In genomic region chr10:84772380-84773130, GRCm38 (mm10) we compare ENCODE assay signal across 12 mouse cellular contexts. TPM values are rescaled to one million over a fixed set of nuclear protein-coding genes. Genes with fewer than 3 reads are reported as not detected.
DNase-seq lines count a peak whose midpoint lies in the region; ATAC-seq lines count a peak whose summit lies in the region.
"Had no signal": no experiment of that assay in that cellular context is flagged by ENCODE, and none has a peak within 500 bp of the region (broad histone marks: within the 10 kb centered on the region; RNA-seq: fewer than 3 reads in every experiment).

No protein-coding gene starts in this region.

- H3K4me1 ChIP-seq in midbrain, embryonic 11.5 days (ENCODE audit: control insufficient read depth, insufficient read depth, low read length): peaks cover 10% of the 10 kb centered on the region
- H3K4me1 ChIP-seq in midbrain, embryonic 14.5 days (ENCODE audit: control insufficient read depth, insufficient read depth, low read length): 0 out of 2 replicates have a peak, but pooled peaks cover 7% of the 10 kb centered on the region
- H3K4me1 ChIP-seq in heart, embryonic 16.5 days (ENCODE audit: control insufficient read depth, insufficient read depth, low read length): peaks cover 29% of the 10 kb centered on the region

- WGBS in midbrain, embryonic 11.5 days: 86% methylated on average over 4 of the region's 4 CpGs
- WGBS in midbrain, embryonic 14.5 days: 88% methylated on average over 4 of the region's 4 CpGs
- WGBS in heart, embryonic 16.5 days: 34% methylated on average over 4 of the region's 4 CpGs

- H3K36me3 ChIP-seq in midbrain, embryonic 11.5 days (ENCODE audit: control insufficient read depth, insufficient read depth, low read length): no peaks in the 10 kb centered on the region
- no peaks in the 10 kb centered on the region for H3K36me3 ChIP-seq in midbrain, embryonic 14.5 days (ENCODE audit: control insufficient read depth, insufficient read depth, low read length)
- no peaks in the 10 kb centered on the region for H3K36me3 ChIP-seq in heart, embryonic 16.5 days (ENCODE audit: control insufficient read depth, insufficient read depth)
- H3K36me3 ChIP-seq: limb, embryonic 13.5 days had no signal

- no peak for DNase-seq in frontal cortex, postnatal 10 days (ENCODE audit: low spot score in 2 of 2)
- DNase-seq in midbrain, embryonic 11.5 days (ENCODE audit: low spot score, missing footprints): peak; percentile 82
- no peak for DNase-seq in midbrain, embryonic 14.5 days
- no peak for DNase-seq in thymus, postnatal 0 days (ENCODE audit: low spot score)
- DNase-seq in spleen, postnatal 14 days (ENCODE audit: low spot score in 2 of 2): no peak
- DNase-seq in thymus, postnatal 25 days: no peak
- DNase-seq: adrenal gland, postnatal 36 days; lung, postnatal 4 days had no signal

- no peak overlapping the region for H3K27ac ChIP-seq in midbrain, embryonic 11.5 days (ENCODE audit: low read depth, low read length)
- no peak overlapping the region for H3K27ac ChIP-seq in midbrain, embryonic 14.5 days (replicated peaks; ENCODE audit: low read depth, low read length)
- H3K27ac ChIP-seq in heart, embryonic 16.5 days (ENCODE audit: low read length): peak overlapping the region; percentile 74
- H3K27ac ChIP-seq: limb, embryonic 13.5 days had no signal

- no peak overlapping the region for H3K4me2 ChIP-seq in midbrain, embryonic 11.5 days
- H3K4me2 ChIP-seq in midbrain, embryonic 14.5 days (ENCODE audit: low read length): no peak overlapping the region
- no peak overlapping the region for H3K4me2 ChIP-seq in heart, embryonic 16.5 days (ENCODE audit: low read depth, low read length)
- H3K4me2 ChIP-seq: limb, embryonic 13.5 days had no signal

- peak; percentile 94 for ATAC-seq in frontal cortex, adult (ENCODE audit: low TSS enrichment)
- ATAC-seq in midbrain, embryonic 11.5 days (ENCODE audit: low FRiP score): peak; percentile 59
- no peak for ATAC-seq in midbrain, embryonic 14.5 days (ENCODE audit: low FRiP score, low TSS enrichment)
- ATAC-seq in heart, embryonic 16.5 days (replicated peaks; ENCODE audit: extremely low read depth, insufficient read depth, low FRiP score): peak; percentile 67

- H3K27me3 ChIP-seq in midbrain, embryonic 11.5 days (ENCODE audit: control insufficient read depth, insufficient read depth, low read length): no peaks in the 10 kb centered on the region
- H3K27me3 ChIP-seq in midbrain, embryonic 14.5 days (ENCODE audit: control insufficient read depth, insufficient read depth, low read length): no peaks in the 10 kb centered on the region
- H3K27me3 ChIP-seq in heart, embryonic 16.5 days (ENCODE audit: control insufficient read depth, insufficient read depth, low read length): no peaks in the 10 kb centered on the region; the same call in 1 of the 2 replicates
- H3K27me3 ChIP-seq: limb, embryonic 13.5 days had no signal

- H3K9me3 ChIP-seq in midbrain, embryonic 11.5 days (ENCODE audit: control insufficient read depth, low read length): no peaks in the 10 kb centered on the region
- H3K9me3 ChIP-seq in midbrain, embryonic 14.5 days (ENCODE audit: control insufficient read depth, low read length): no peaks in the 10 kb centered on the region
- no peaks in the 10 kb centered on the region for H3K9me3 ChIP-seq in heart, embryonic 16.5 days (replicated peaks; ENCODE audit: control insufficient read depth, low read length)
- H3K9me3 ChIP-seq: limb, embryonic 13.5 days had no signal

- no peak overlapping the region for H3K9ac ChIP-seq in midbrain, embryonic 11.5 days (ENCODE audit: low read length)
- H3K9ac ChIP-seq in midbrain, embryonic 14.5 days (replicated peaks; ENCODE audit: low read length): no peak overlapping the region
- no peak overlapping the region for H3K9ac ChIP-seq in heart, embryonic 16.5 days (ENCODE audit: low read length)
- H3K9ac ChIP-seq: limb, embryonic 13.5 days had no signal

- H3K4me3 ChIP-seq in midbrain, embryonic 11.5 days (ENCODE audit: low read depth, low read length): no peak overlapping the region
- no peak overlapping the region for H3K4me3 ChIP-seq in midbrain, embryonic 14.5 days (replicated peaks; ENCODE audit: low read depth, low read length)
- H3K4me3 ChIP-seq in heart, embryonic 16.5 days (ENCODE audit: low read length): no peak overlapping the region
- H3K4me3 ChIP-seq: limb, embryonic 13.5 days had no signal

RNA-seq across cellular contexts. Expression of gene Rfx4, which starts 16.7 kb away (rescaled TPM):
- polyA plus RNA-seq in midbrain, embryonic 11.5 days (2014; fragmentation: Nextera tagmentation; extraction: Ambion mirVana): 64.7 and 68.0 TPM in 2 replicates
- 16.2 and 25.1 TPM in 2 replicates for polyA plus RNA-seq in midbrain, embryonic 14.5 days (2014; fragmentation: Nextera tagmentation; extraction: Ambion mirVana)
- polyA plus RNA-seq in heart, embryonic 16.5 days (2015; fragmentation: Nextera tagmentation; extraction: Ambion mirVana): 0.04 TPM in 1 of 2 replicates, not detected in the other
- 0.08 TPM in 1 of 2 replicates, not detected in the other for polyA plus RNA-seq in thymus, postnatal 0 days (2015; fragmentation: Nextera tagmentation; extraction: Ambion mirVana)
- polyA plus RNA-seq: spleen, adult 2 months had no signal

Comparison
In these comparisons a context has a peak if more than half of its experiments do, and no peak if none do; other contexts are left out.
1. RNA of gene Rfx4, which starts 16.7 kb away (polyA plus RNA-seq): 64.7 to 68.0 TPM in midbrain, embryonic 11.5 days and 16.2 to 25.1 TPM in midbrain, embryonic 14.5 days; 0.08 TPM in thymus, postnatal 0 days and 0.04 TPM in heart, embryonic 16.5 days; every median in the first group is over 10 times any median in the second.